Mouse (Mus musculus) c-Kit-positive CD71-positive TER-119-negative erythroid progenitor cells, embryonic 14.5 days (primary cell): ENCODE data around the gene Hdhd3.

Source experiments
- DNase-seq: peaks from one replicate; pipeline ENCODE4 v3.0.0-alpha.2; 2013; ENCODE audit warnings: low read depth

Hdhd3 gene

DNA sequence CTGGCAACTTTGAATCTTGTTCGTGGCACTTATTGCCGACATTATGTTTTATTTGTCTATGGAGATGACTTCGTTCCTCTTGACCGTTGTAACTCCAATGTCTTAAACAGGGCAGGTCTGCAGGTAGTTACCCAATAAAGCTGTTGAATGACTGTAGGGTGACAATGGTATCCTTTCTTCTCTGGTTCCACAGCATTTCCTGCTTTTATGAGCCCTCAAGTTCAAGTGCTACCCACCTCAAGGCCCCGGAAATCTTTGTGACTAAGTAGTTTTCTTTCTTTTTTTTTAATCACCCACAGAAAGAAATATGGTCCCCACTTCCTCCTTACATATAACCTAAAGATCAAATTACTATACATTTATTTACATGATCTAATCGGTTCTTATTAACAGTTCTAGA is 27.5 kb downstream of the Hdhd3 start:
- no peak for DNase-seq

DNA sequence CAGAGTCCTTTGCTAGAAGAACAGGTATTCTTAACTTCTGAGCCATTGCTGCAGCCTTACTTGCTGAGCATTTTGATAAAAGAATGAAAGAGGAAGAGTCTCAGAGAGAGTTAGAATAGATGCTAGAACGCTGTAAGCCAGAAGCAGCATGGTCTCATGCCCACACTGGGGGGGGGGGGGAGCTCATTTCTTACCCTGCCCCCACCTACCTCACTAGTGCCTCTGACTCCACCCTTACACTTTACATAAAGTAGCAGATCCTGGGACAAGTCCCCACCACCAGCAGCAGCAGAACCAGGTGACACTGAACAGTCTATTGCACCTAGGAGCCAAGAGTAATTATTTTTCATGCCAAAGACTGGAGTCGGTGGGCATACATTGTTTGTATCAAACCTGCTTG is 28.1 kb downstream of the Hdhd3 start:
- no peak for DNase-seq

DNA sequence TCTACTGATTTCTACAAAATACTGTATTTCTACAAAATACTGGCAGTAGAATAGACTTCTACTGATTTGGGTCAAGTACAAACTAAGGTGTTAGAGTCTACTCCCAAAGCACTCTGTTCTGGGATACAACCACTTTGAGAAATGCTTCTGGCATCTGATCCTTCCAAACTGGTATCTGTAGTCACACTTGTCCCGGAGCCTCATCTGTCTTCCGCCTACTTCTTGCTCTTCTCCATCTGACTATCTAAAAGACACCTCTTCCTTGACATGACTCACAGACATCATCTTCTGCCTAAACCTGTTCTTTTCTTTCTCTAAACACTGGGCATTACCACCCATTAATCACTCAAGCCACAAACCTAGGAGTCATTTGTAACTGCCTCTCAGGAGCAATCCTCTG is 31.2 kb downstream of the Hdhd3 start:
- DNase-seq: no peak

DNA sequence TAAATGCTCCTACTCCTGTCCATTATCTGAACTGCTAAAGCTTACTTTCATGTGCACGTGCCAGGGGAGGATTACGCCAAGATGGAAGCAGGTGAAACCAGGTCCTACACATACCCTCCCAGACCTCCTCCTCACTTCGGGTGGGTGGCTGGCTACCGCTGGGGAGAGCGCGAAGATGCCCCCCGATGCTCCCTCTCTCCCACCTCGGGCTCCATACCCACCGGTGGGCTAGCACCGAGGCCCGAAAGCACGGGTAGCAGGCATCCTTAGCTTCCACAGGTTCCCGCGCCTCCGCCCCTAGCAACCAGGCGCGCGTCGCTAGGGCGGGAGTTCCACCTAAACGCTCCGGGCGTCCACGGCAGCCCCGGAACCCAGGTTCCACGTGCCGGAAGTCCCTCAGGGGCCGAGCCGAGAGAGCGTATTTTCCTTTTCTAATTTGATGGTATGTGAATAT is 32.6 kb downstream of the Hdhd3 start, which contains the start of gene Wdr31:
Gene Wdr31, minus strand, starts transcription at position 299 of the 454 bp plus-strand sequence.
- peak; percentile 75 for DNase-seq

DNA sequence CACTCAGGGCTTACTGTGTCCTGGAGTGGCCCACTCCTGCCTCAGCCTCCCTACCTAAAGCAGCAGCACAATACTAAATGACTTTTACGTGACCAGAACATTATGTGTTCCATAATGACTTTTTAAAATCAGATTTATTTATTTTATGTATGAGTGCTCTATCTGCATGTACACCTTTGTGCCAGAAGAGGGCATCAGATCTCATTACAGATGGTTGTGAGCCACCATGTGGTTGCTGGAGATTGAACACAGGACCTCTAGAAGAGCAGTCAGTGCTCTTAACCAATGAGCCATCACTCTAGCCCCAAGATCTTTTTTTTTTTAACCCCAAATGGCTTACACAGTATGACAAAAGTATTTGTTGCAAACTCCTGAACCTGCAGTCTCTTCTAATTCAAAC is 35.1 kb downstream of the Hdhd3 start:
- DNase-seq: no peak

DNA sequence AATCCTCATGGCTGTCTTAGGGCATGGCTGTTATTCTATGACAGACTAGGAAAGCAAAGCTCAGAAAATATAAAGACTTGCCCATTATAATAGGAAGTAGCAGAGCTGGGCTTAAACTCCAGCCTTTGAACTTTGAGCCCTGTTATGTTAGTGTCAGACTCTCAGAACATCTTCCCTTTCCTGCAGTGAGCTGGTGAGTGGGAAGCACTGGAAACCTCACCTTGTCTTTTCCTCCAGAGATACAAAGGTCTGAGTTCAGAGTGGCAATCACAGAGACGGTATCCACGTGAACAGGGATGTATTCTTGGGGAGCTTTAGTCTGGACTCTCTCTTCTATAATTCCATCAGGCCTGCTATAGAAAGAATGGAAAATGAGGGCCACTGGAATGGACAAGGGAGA is 40.1 kb downstream of the Hdhd3 start:
- DNase-seq: no peak

DNA sequence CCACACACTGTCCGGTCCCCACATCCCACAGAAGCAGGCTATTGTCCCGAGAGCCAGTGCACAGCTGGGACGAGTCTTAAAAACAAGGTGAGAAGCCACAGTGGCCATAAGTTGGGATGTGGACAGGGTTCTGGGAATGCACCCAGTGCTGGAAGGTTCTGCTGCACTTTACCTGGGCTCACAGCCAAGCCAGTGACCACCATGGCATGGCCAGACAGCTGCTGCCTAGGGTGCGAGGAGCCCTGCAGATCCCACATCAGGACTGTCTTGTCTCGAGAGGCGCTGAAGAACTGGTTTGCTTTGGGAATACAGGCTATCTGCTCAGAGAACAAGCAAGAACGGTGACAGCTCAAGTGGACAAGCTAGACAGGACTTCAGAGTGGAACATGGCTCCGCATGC is 42.9 kb downstream of the Hdhd3 start:
- DNase-seq: no peak

DNA sequence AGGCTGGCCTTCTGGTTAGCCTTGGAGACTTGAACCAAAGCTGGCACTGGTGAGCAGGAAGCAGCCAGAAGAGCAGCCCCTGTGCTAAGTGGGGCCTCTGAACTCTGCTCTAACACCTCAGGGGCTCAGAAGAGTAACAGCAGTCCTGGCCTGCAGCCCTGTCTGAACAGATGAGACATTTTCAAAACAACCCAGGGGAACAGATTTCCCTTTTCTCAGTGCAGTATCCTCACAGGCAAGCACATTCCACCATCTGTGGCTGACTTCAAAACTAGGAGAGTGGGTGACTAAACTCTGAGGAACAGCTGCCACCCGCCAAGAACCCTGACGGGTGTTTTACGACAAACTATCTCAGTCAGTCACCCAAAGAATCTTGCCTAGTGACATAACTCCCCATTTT is 44.2 kb downstream of the Hdhd3 start:
- no peak for DNase-seq

DNA sequence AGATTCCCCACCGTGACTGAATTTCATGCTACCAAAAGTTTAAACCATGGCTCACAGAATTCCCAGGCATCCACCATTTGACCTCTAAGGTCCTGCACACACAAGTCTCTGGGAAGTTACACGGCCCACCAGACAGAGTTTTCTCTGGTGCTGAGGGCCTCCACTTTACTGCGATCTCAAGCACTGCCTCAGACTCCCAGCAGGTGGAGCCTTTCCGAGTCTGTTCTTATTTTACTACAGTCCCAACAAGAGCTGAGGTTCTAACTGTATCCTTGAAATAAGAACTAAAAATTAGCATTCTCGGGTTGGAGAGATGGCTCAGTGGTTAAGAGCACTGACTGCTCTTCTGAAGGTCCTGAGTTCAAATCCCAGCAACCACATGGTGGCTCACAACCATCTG is 48.3 kb downstream of the Hdhd3 start:
- no peak for DNase-seq
